Mouse (Mus musculus) brown adipose tissue, adult 24 weeks (tissue): ENCODE measurements around the gene Nt5dc3. TPM values are rescaled to one million over a fixed set of nuclear protein-coding genes. Genes with fewer than 3 reads are reported as not detected.

Source experiments
- H3K27ac ChIP-seq: fragments of 200-500 bp; replicated peaks from 2 replicates; pipeline ENCODE4 v1.5.1; 2012; ENCODE audit warnings: low read depth, mild to moderate bottlenecking, low read length
- H3K4me1 ChIP-seq: fragments of 200-500 bp; 2 replicates; pipeline ENCODE4 v1.6.1; 2012; ENCODE audit warnings: low read length, mixed read lengths; ENCODE audit not compliant: control insufficient read depth, insufficient read depth, insufficient read length
- H3K4me3 ChIP-seq: fragments of 200-500 bp; 2 replicates; pipeline ENCODE4 v1.5.1; 2012; ENCODE audit warnings: low read depth, mild to moderate bottlenecking, low read length, moderate library complexity; ENCODE audit not compliant: insufficient read depth
- polyA plus RNA-seq: library from polyadenylated mRNA; stranded (reverse); fragments of >200 nt; gene quantifications from 2 replicates; pipeline ENCODE4 v1.2.4, GENCODE M21; 2012; ENCODE audit not compliant: missing spikeins, insufficient read depth, insufficient read length

Nt5dc3 gene
- 2.7 and 2.8 TPM in 2 replicates for polyA plus RNA-seq

DNA sequence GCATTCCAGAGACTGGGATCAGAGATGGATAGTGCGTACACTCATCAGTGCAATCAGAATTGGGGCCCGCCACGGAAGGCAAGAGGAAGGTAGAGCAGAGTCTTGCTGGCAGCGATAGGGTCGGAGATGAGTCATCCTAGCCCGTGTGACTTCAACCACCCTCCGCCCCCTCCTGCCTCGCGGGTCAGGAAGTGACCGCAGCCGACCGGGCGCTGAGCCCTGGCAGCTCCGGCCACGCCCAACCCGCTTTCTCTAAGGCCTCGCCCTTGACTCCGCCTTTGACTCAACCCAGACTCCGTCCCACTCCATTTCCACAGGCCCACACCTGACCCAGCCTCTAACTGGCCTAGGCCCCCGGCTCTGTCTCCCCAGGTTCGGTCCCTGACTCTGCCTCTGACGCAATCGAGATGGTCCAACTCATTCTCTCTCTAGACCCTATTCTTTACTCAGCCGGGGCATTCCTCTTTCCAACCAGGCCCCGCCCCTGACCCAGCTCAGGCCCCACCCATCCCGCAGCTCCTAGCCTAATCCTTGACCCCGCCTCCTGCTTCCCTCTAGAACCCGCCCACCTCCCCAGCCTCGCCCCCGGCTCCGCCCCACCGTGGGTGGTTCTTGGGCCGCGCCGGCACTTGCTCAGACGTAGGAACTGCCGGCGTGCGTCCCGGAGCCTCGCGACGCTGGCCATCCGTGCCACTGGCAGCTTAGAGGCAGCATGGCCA is at the start of gene Nt5dc3:
TSS of gene Nt5dc3 (plus strand) at position 608 of the 719 bp plus-strand sequence.
- H3K27ac ChIP-seq, result peak within 1 kb of the TSS; percentile 98
- H3K4me3 ChIP-seq, result peak within 1 kb of the TSS; percentile 80
- no peaks in the 10 kb centered on the region; the same call in 1 of the 2 replicates for H3K4me1 ChIP-seq

DNA sequence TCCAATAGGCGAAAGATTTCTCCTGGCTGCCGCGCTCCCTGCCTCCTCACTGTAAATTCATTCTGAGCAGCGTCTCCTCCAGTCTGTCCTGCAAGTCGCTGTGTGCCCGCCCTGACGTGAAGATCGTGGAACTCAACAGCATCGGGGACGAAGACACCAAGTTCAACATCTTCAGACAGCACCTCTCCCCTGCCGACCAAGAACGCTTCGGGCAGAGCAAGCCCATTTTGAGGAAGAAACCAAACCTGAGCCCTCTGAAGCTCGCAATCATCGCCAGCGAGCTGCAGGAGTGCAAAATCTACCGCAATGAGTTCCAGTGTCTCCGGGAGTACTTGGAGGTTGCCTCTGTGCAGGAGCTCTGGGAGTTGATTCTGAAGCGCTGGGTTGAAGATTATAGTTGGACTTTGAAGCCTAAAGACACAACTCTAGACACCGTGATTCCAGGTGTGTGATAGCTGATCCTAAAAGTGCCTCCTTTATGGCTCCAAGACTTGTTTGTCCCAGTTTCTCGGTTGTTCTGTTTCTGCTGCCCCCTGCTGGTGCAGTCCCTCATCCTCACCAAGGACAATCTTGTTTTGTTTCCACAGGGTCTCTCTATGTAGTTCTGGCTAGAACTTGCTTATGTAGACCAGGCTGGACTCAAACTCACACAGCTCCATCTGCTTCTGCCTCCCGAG is 47.8 kb upstream of the Nt5dc3 start:
- Histone ChIP-seq H3K27ac (no peak overlapping the region), H3K4me3 (peak overlapping the region; percentile 58), H3K4me1 (peaks cover 2% of the 10 kb centered on the region; the same call in 1 of the 2 replicates)

DNA sequence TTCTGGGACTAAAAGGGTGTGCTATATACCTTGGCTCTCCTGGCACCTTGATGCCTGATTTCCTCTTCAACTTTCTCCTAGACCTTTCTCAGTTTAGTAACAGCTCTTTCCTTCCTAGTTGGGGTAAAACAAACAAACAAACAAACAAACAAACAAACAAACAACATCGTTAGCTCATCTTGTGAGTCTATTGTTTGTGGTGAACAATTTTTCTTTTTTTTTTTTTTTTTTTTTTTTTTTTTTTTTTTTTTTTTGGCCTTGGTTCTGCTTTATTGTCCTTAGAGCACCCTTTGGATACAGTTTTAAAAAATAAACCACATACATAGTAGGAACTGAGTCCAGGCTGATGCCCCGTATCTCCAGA is 47.3 kb upstream of the Nt5dc3 start:
- Histone ChIP-seq H3K27ac (no peak overlapping the region), H3K4me1 (peaks cover 2% of the 10 kb centered on the region; the same call in 1 of the 2 replicates)

DNA sequence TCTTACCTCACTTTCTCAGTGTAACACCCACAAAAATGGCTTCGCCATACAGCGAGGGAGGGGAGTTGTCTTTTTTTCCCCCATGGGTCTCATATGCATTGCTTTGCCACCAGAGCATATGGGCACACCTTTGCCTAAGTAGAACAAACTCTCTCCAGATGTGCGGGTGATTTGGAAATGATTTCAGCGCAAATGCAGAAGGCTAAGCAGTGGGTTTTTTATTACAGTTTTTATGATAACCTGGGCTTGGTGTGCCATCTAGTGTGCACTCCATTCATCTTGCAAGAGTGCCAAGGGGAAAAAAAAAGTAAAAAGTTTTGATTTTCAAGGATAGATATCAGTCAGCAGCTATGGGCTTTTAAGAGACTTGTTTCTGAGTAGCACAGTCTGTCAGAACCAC is 43.8 kb upstream of the Nt5dc3 start:
- no peak overlapping the region for H3K27ac ChIP-seq
- no peak overlapping the region for H3K4me3 ChIP-seq
- no peaks in the 10 kb centered on the region for H3K4me1 ChIP-seq

More for the DNA sequence above, 47.3 kb upstream of the Nt5dc3 start:
- no peak overlapping the region for H3K4me3 ChIP-seq

DNA sequence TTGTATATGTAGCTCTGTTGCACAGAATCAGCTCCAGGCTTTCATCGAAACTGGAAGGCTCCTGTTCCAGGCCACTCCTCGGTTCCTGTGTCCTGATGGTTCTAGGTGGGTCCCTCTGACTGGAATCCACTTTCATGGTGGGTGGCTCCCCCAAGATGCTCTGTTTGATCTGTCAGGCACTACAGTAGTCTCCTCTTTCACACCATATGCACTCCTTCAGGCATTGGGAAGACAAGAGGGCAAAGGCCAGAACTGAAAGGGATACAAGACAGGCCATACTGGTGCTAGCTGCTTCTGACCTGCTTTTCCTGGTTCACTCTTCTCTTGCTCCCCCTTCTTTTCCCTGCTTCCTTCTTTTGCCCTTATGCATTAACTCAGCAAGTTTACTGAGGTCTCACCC is 35.9 kb upstream of the Nt5dc3 start:
- Histone ChIP-seq H3K4me3 (no peak overlapping the region), H3K27ac (no peak overlapping the region), H3K4me1 (no peaks in the 10 kb centered on the region)

DNA sequence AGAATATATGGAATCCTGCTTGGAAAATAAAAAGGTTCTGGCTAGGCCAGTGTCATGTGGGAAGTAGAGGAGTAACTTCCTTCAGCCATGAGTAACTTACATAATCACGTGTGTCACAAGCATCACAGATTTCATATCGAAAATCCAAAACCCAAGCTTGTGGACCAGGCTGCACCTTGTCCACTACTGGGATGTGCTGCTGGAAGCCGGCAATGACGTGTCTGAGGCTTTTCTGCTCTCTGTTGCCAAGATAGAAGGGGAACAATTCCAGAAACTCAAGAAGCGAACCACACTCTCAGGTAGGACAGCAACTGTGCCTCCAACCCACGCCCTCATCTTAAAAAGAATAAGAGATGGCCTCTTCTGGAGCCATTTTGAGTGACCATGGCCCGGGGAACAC is 34.5 kb upstream of the Nt5dc3 start:
- H3K27ac ChIP-seq, result no peak overlapping the region
- H3K4me1 ChIP-seq, result no peaks in the 10 kb centered on the region
- no peak overlapping the region for H3K4me3 ChIP-seq

DNA sequence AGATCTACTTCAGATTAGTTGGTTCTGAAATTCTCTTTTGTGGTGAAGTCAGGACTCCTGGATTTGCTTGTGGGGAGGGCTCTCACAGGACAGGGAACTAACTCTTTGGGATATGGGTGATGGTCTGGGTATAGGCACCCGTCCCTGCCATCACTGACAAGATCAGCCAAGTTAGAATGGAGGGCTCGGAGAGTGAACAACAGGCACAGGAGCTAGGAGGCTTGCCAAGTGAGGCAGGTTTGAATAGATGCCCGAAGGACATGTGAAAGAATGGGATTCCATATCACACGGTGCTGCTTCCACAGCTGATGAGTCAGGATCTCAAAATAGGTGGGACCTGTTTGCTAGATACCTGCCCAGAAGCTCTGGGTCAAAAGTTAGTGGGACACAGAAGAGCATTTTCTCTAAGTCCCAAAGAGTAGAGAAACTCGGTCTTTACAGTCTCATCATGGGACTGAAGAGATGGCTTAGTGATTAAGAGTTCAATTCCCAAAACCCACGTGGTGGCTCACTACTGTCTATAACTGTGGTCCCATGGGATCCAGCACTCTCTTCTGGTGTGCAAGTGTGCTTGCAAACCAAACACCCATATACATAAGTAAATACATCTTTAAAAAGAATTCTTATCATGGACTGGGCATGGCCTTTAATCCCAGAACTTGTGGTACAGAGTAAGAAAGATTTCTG is 22.8 kb upstream of the Nt5dc3 start:
- Histone ChIP-seq H3K27ac (no peak overlapping the region), H3K4me3 (no peak overlapping the region), H3K4me1 (no peaks in the 10 kb centered on the region)

DNA sequence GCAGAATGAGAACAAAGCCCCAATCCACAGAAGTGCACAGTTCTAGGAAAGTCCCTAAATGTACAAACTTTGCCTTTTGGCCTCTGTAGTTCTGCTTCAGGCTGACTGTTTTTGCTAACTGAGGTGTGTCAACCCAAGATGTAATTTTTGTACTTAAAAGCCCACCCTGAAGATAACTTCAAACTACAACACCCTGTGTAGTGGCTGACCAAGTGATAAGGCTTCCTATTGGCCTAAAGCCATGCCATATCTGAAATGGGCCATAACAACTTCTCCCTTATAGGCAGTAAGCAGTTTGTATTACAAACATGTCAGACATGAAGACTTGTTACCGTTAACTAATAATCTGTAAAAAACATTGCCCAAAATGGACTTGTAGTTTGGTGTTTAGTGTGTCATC is 21.1 kb upstream of the Nt5dc3 start:
- Histone ChIP-seq H3K4me3 (no peak overlapping the region), H3K27ac (no peak overlapping the region), H3K4me1 (no peaks in the 10 kb centered on the region)

DNA sequence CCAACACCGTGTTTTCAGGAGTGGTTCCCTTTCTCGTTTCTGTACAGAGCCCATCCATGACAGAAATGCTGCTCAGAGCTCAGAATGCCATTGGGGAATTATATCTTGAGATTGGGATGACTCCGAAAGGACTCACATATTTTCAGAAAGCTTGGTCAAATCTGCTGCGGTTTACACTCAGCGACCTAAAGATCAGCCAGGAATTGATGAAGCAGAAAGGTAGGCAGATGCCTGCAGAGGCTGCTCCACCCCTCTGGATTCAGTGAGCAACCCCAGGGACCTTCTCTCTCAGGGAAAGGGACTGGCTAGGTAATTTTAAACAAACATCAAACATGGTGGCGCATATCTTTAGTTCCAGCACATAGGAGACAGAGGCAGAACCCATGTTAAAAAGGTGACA is 20.6 kb upstream of the Nt5dc3 start:
- Histone ChIP-seq H3K27ac (no peak overlapping the region), H3K4me3 (no peak overlapping the region), H3K4me1 (no peaks in the 10 kb centered on the region)

DNA sequence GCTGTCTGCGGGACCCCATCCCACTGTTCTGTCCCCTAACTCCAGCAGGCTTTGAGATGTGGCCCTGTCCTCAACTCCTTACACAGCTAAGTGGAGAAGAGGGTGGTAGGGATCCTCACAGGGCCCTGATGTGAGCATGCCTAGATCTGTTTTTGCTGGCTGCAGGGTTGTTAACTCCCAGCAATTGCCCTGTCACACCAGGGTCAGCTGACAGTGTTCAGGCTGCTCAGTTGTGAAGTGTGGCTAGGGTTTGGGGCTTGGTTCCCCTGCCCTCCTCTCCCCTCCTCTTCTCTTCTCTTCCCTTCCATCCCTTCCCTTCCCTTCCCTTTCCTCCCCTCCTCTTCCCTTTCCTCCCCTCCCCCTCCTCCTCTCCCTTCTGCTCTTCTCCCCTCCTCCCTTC is 17.6 kb upstream of the Nt5dc3 start:
- Histone ChIP-seq H3K4me3 (no peak overlapping the region), H3K27ac (no peak overlapping the region), H3K4me1 (no peaks in the 10 kb centered on the region)

DNA sequence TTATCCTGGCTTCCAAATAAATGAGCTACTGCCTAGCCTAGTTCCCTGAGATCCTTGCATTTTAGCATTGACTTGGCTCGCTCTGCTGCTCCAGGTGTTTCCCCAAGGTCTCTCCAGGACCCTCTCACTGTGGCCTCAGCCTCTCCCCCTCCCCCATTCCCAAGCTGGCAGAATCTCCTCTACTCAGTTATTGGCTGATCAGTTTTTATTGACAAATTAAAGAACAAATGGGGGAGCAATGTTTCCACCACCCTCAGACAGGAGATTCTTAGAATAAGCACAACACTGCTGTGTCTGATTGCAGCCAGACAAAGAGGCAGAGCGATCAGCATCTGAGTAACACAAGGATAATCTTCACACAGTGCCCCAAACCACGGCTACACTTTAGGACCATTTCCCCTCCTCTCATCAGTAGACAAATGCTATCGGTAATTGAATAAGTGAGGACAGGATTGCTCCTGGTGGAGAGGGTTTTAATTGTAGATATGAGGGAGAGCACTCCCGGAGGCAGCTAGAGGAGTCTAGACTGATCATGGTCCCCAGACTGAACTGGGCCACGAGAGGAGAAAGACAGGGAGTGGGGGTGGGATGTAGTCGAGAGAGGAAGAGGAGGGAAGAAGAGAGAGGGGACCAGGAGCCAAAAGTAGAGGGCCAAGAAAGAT is 17.0 kb upstream of the Nt5dc3 start:
- Histone ChIP-seq H3K27ac (no peak overlapping the region), H3K4me3 (no peak overlapping the region), H3K4me1 (no peaks in the 10 kb centered on the region)

DNA sequence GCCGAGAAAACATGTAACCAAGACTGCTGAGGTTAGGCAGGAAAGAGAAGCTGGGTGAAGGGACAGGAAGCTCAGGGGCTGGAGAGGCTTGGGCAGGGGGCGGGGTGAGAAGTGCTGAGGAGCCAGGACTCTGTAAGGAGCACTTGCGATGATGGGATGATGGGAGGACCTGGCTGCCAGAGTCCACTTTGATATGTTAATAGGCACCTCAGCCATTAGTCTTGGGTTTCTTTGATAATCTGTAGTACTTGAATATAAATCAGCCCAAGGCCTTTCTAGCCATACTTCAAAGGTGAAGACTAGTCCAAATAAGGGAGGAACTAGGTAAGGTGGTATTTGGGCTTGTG is 16.4 kb upstream of the Nt5dc3 start:
- Histone ChIP-seq H3K27ac (no peak overlapping the region), H3K4me1 (no peaks in the 10 kb centered on the region), H3K4me3 (no peak overlapping the region)

DNA sequence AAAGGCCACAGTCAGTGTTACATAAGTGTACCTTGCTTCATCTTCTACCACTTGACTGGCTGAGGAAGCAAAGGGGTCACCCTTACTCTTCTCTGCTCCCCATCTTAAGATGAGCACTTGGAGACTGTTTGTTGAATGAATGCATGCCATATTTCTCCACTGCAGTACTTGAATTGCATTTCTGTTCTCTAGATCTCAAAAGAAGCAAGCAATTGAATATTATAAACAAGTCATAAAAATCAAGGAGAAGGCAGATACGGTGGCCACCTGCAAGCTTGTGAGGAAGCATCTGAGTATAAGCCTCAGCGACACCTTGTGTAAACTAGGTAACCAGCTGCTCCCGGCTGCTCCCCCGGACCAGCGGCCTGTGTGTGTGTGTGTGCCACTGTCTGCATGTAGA is 15.1 kb upstream of the Nt5dc3 start, which contains the start of gene Gm49358:
TSS of gene Gm49358 (plus strand) at position 301 of the 400 bp plus-strand sequence.
- Histone ChIP-seq H3K4me3 (no peak within 1 kb of the TSS), H3K4me1 (no peaks in the 10 kb centered on the region), H3K27ac (no peak within 1 kb of the TSS)

DNA sequence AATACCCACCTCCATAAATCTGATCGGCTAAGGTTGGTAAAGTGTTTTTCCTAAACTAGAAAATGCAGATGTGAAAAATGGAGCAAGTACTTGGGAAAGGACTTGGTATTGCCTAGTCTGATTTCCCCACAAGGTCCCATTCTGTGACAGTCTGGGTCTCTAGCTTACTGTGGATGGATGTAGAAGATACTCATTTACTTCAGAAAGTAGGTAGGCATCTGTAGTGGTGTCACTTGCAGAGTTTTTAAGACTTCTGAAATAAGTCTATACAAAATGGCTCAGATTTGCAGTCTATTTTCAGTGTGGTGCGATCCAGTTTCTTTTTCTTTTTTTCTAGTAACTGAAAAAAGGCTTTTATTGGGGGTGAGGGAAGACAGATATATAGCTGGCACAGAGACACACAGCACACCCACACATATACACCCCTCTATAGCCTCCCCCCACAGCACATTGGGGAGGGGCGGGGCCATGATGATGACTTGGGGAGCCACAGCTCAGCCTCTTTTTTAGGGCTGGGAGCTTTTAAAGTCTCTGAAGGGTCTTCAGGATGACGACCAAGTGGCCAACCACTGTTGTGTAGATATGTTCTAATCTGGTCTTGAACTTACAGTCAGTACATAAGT is 13.3 kb upstream of the Nt5dc3 start:
- no peaks in the 10 kb centered on the region for H3K4me1 ChIP-seq
- no peak overlapping the region for H3K27ac ChIP-seq
- H3K4me3 ChIP-seq, result no peak overlapping the region

DNA sequence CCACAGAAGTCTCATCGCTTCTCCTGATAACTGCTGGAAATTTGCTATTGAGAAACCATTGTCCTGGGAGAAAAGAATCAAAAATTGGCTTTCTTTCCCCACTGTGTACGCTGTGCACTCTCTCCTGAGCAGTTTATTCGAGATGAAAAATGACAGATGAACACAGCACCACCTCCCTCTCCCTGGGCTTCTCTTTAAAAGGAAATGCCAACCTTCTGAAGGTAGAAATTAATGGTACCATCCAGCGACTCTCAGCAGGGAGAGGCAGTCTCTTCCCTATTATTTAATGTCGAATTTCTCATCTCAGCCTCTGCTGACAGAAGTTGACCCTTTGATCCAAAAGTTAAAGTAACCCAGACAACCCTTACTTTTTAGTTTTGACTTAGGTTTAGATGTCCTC is 9.6 kb upstream of the Nt5dc3 start:
- Histone ChIP-seq H3K4me3 (no peak overlapping the region), H3K27ac (no peak overlapping the region), H3K4me1 (no peaks in the 10 kb centered on the region)
